Mouse (Mus musculus) hindbrain, embryonic 11.5 days (tissue): ENCODE measurements at regions not wholly inside any gene's neighbourhood (a gene's known extent, or its start where the extent isn't known, plus 50 kb on each side); places are given as distances from the start of the nearest gene placed in this dataset.

Experiments used
- ATAC-seq: fragments of 200-750 bp; cut with Nextera tagmentation; 2 replicates; pipeline ENCODE4 v1.8.0; 2017; ENCODE audit warnings: mild to moderate bottlenecking, moderate TSS enrichment, moderate library complexity; ENCODE audit not compliant: low FRiP score
- DNase-seq: peaks from one replicate; pipeline ENCODE4 v3.0.0-alpha.2; 2015; ENCODE audit warnings: low spot score
- H3K27ac ChIP-seq: fragments of 300-500 bp; sonication (generic); 2 replicates; pipeline ENCODE4 v1.5.1; 2014; ENCODE audit warnings: mild to moderate bottlenecking, low read depth, low read length
- H3K27me3 ChIP-seq: fragments of 300-500 bp; sonication (generic); 2 replicates; pipeline ENCODE4 v1.6.1; 2014; ENCODE audit warnings: mild to moderate bottlenecking, low read length, moderate library complexity, mixed read lengths; ENCODE audit not compliant: control insufficient read depth, insufficient read depth
- H3K36me3 ChIP-seq: fragments of 300-500 bp; sonication (generic); 2 replicates; pipeline ENCODE4 v1.6.1; 2014; ENCODE audit warnings: mild to moderate bottlenecking, low read length, moderate library complexity, mixed read lengths; ENCODE audit not compliant: control insufficient read depth, insufficient read depth
- H3K4me1 ChIP-seq: fragments of 300-500 bp; sonication (generic); replicated peaks from 2 replicates; pipeline ENCODE4 v1.6.1; 2014; ENCODE audit warnings: low read length, mixed read lengths; ENCODE audit not compliant: control insufficient read depth, insufficient read depth
- H3K4me2 ChIP-seq: fragments of 300-500 bp; sonication (generic); replicated peaks from 2 replicates; pipeline ENCODE4 v1.6.1; 2014; ENCODE audit warnings: mild to moderate bottlenecking, low read depth, low read length
- H3K4me3 ChIP-seq: fragments of 300-500 bp; sonication (generic); 2 replicates; pipeline ENCODE4 v1.5.1; 2014; ENCODE audit warnings: low read depth, low read length
- H3K9ac ChIP-seq: fragments of 300-500 bp; sonication (generic); 2 replicates; pipeline ENCODE4 v1.6.1; 2014; ENCODE audit warnings: low read depth, low read length
- H3K9me3 ChIP-seq: fragments of 300-500 bp; sonication (generic); 2 replicates; pipeline ENCODE4 v1.6.1; 2016; ENCODE audit warnings: low read length; ENCODE audit not compliant: control insufficient read depth
- WGBS: fragments of 180-500 bp; shearing (Covaris S2); extraction: QIAGEN DNeasy Blood & Tissue Kit; methylation state at CpG from one replicate; pipeline ENCODE4 v1.1.7; 2014; 5-methylcytosine and 5-hydroxymethylcytosine counted together

- H3K27ac ChIP-seq, result no peak overlapping the region
- H3K27me3 ChIP-seq, result no peaks in the 10 kb centered on the region
- no peak overlapping the region for H3K4me3 ChIP-seq
- H3K4me2 ChIP-seq, result no peak overlapping the region
- WGBS, result 70% methylated on average over 11 of the region's 11 CpGs
- no peaks in the 10 kb centered on the region for H3K9me3 ChIP-seq
- no peaks in the 10 kb centered on the region for H3K4me1 ChIP-seq
- ATAC-seq (no peak), DNase-seq (no peak)
- H3K9ac ChIP-seq, result no peak overlapping the region
- H3K36me3 ChIP-seq, result no peaks in the 10 kb centered on the region
Observed at GRCm38 (mm10) chr9:23097134-23097789, 125.6 kb upstream of the Bmper start.

GRCm38 (mm10) chr9:23101584-23101983 is 121.3 kb upstream of the Bmper start:
- no peaks in the 10 kb centered on the region for H3K27me3 ChIP-seq
- H3K4me3 ChIP-seq, result no peak overlapping the region
- no peaks in the 10 kb centered on the region for H3K36me3 ChIP-seq
- H3K4me1 ChIP-seq, result no peaks in the 10 kb centered on the region
- H3K4me2 ChIP-seq, result no peak overlapping the region
- no peak overlapping the region for H3K27ac ChIP-seq
- ATAC-seq (no peak), DNase-seq (no peak)
- H3K9me3 ChIP-seq, result no peaks in the 10 kb centered on the region
- H3K9ac ChIP-seq, result no peak overlapping the region

GRCm38 (mm10) chr9:23101990-23102796 is 120.7 kb upstream of the Bmper start:
- no peaks in the 10 kb centered on the region for H3K9me3 ChIP-seq
- 72% methylated on average over 7 of the region's 9 CpGs for WGBS
- ATAC-seq (no peak), DNase-seq (no peak)
- no peak overlapping the region for H3K4me2 ChIP-seq
- H3K27ac ChIP-seq, result no peak overlapping the region
- H3K4me3 ChIP-seq, result no peak overlapping the region
- no peaks in the 10 kb centered on the region for H3K36me3 ChIP-seq
- H3K9ac ChIP-seq, result no peak overlapping the region
- no peaks in the 10 kb centered on the region for H3K27me3 ChIP-seq
- H3K4me1 ChIP-seq, result no peaks in the 10 kb centered on the region

GRCm38 (mm10) chr9:23111500-23111899 is 111.4 kb upstream of the Bmper start:
- H3K27ac ChIP-seq, result no peak overlapping the region
- H3K4me3 ChIP-seq, result no peak overlapping the region
- H3K4me1 ChIP-seq, result no peaks in the 10 kb centered on the region
- H3K9me3 ChIP-seq, result no peaks in the 10 kb centered on the region
- H3K9ac ChIP-seq, result no peak overlapping the region
- no peak overlapping the region for H3K4me2 ChIP-seq
- H3K36me3 ChIP-seq, result no peaks in the 10 kb centered on the region
- H3K27me3 ChIP-seq, result no peaks in the 10 kb centered on the region
- DNase-seq, result no peak
- 83% methylated on average over 6 of the region's 6 CpGs for WGBS
- ATAC-seq, result no peak

- no peak overlapping the region for H3K4me3 ChIP-seq
- no peak for DNase-seq
- no peaks in the 10 kb centered on the region for H3K27me3 ChIP-seq
- no peaks in the 10 kb centered on the region for H3K9me3 ChIP-seq
- H3K4me2 ChIP-seq, result no peak overlapping the region
- no peaks in the 10 kb centered on the region for H3K4me1 ChIP-seq
- no peak overlapping the region for H3K9ac ChIP-seq
- H3K27ac ChIP-seq, result no peak overlapping the region
- H3K36me3 ChIP-seq, result no peaks in the 10 kb centered on the region
- ATAC-seq, result no peak
- WGBS, result 73% methylated on average over 5 of the region's 5 CpGs
Observed at GRCm38 (mm10) chr9:23115026-23115425, 107.8 kb upstream of the Bmper start.

GRCm38 (mm10) chr9:23115540-23115939 is 107.3 kb upstream of the Bmper start:
- Histone ChIP-seq H3K36me3 (no peaks in the 10 kb centered on the region), H3K4me3 (no peak overlapping the region), H3K4me1 (no peaks in the 10 kb centered on the region), H3K27me3 (no peaks in the 10 kb centered on the region), H3K27ac (no peak overlapping the region), H3K4me2 (no peak overlapping the region), H3K9ac (no peak overlapping the region), H3K9me3 (no peaks in the 10 kb centered on the region)
- ATAC-seq, result no peak
- DNase-seq, result no peak
- 80% methylated on average over 5 of the region's 5 CpGs for WGBS

GRCm38 (mm10) chr9:23116311-23116710 is 106.6 kb upstream of the Bmper start:
- no peak overlapping the region for H3K9ac ChIP-seq
- H3K4me1 ChIP-seq, result no peaks in the 10 kb centered on the region
- H3K4me2 ChIP-seq, result no peak overlapping the region
- H3K9me3 ChIP-seq, result no peaks in the 10 kb centered on the region
- no peak overlapping the region for H3K4me3 ChIP-seq
- no peaks in the 10 kb centered on the region for H3K36me3 ChIP-seq
- H3K27ac ChIP-seq, result no peak overlapping the region
- H3K27me3 ChIP-seq, result no peaks in the 10 kb centered on the region
- 84% methylated on average over 1 of the region's 1 CpGs for WGBS
- no peak for DNase-seq
- ATAC-seq, result no peak

GRCm38 (mm10) chr9:23119811-23120210 is 103.1 kb upstream of the Bmper start:
- Histone ChIP-seq H3K36me3 (no peaks in the 10 kb centered on the region), H3K9ac (no peak overlapping the region), H3K4me2 (no peak overlapping the region), H3K27ac (no peak overlapping the region), H3K27me3 (no peaks in the 10 kb centered on the region), H3K4me1 (no peaks in the 10 kb centered on the region), H3K9me3 (no peaks in the 10 kb centered on the region), H3K4me3 (no peak overlapping the region)
- DNase-seq (no peak), ATAC-seq (no peak)
- WGBS, result 80% methylated on average over 4 of the region's 4 CpGs

- ATAC-seq, result no peak
- 93% methylated on average over 2 of the region's 2 CpGs for WGBS
- Histone ChIP-seq H3K27me3 (no peaks in the 10 kb centered on the region), H3K4me2 (no peak overlapping the region), H3K9me3 (no peaks in the 10 kb centered on the region), H3K27ac (no peak overlapping the region), H3K4me3 (no peak overlapping the region), H3K9ac (no peak overlapping the region), H3K36me3 (no peaks in the 10 kb centered on the region), H3K4me1 (no peaks in the 10 kb centered on the region)
- DNase-seq, result no peak
Observed at GRCm38 (mm10) chr9:23120814-23121213, 102.1 kb upstream of the Bmper start.
